Mouse (Mus musculus) forebrain, embryonic 16.5 days (tissue): Measurements from ENCODE around the gene Tenm4. TPM values are rescaled to one million over a fixed set of nuclear protein-coding genes. Genes with fewer than 3 reads are reported as not detected.

Source experiments
- ATAC-seq: fragments of 200-750 bp; cut with Nextera tagmentation; 2 replicates; pipeline ENCODE4 v1.8.0; 2017; ENCODE audit warnings: mild to moderate bottlenecking, moderate library complexity
- H3K27ac ChIP-seq: fragments of 300-500 bp; sonication (generic); 2 replicates; pipeline ENCODE4 v1.5.1; 2014; ENCODE audit warnings: low read length, control low read depth
- H3K27me3 ChIP-seq: fragments of 300-500 bp; sonication (generic); replicated peaks from 2 replicates; pipeline ENCODE4 v1.6.1; 2014; ENCODE audit warnings: low read length; ENCODE audit not compliant: control insufficient read depth, insufficient read depth
- H3K36me3 ChIP-seq: fragments of 300-500 bp; sonication (generic); 2 replicates; pipeline ENCODE4 v1.6.1; 2014; ENCODE audit not compliant: control insufficient read depth, insufficient read depth
- H3K4me1 ChIP-seq: fragments of 300-500 bp; sonication (generic); replicated peaks from 2 replicates; pipeline ENCODE4 v1.6.1; 2014; ENCODE audit warnings: low read length; ENCODE audit not compliant: control insufficient read depth, insufficient read depth
- H3K4me2 ChIP-seq: fragments of 300-500 bp; sonication (generic); 2 replicates; pipeline ENCODE4 v1.6.1; 2014; ENCODE audit warnings: mild to moderate bottlenecking, low read length, control low read depth
- H3K4me3 ChIP-seq: fragments of 300-500 bp; sonication (generic); replicated peaks from 2 replicates; pipeline ENCODE4 v1.5.1; 2014; ENCODE audit warnings: mild to moderate bottlenecking, low read length, control low read depth
- H3K9ac ChIP-seq: fragments of 300-500 bp; sonication (generic); replicated peaks from 2 replicates; pipeline ENCODE4 v1.6.1; 2014; ENCODE audit warnings: low read depth, low read length, control low read depth
- H3K9me3 ChIP-seq: fragments of 300-500 bp; sonication (generic); 2 replicates; pipeline ENCODE4 v1.6.1; 2016; ENCODE audit warnings: low read length; ENCODE audit not compliant: control insufficient read depth
- WGBS: fragments of 180-500 bp; shearing (Covaris S2); extraction: QIAGEN DNeasy Blood & Tissue Kit; methylation state at CpG from one replicate; pipeline ENCODE4 v1.1.7; 2014; 5-methylcytosine and 5-hydroxymethylcytosine counted together
- polyA plus RNA-seq: library from polyadenylated mRNA; unstranded; fragments of >200 nt; fragmentation: Nextera tagmentation; extraction: Ambion mirVana; gene quantifications from 2 replicates; pipeline ENCODE4 v1.2.1, GENCODE M21; 2015

Tenm4 gene
- polyA plus RNA-seq, 1 experiment from 2014 or later: 105 TPM

DNA sequence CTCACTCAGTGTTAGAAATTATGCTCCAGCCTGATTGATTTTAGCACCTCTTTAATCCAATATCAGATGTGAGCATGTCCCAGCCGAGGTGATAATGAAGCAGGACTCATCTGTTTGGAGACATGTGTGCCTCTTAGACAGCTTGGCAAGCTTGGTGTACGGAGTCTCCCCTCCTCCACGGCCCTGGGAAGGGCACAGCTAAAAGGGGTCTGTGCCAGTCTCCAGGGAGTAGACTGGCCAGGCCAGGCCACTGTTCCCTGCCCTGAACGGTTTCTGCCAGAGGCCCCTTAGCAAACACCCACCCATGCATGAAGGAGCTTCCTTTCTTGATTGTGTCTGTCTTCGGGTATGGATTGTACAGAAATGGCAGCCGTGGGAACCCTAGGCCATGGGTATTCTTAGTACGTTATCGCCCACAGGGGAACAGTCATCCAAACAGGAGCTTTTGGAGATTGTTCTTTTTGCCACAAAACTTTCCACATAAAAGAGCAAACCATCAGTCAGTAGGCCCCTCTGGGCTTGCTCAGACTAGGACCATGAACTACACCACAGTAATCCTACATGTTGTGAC is 667.3 kb downstream of the Tenm4 start:
- Histone ChIP-seq H3K9me3 (no peaks in the 10 kb centered on the region), H3K36me3 (no peaks in the 10 kb centered on the region; the same call in 1 of the 2 replicates), H3K27me3 (no peaks in the 10 kb centered on the region), H3K4me3 (no peak overlapping the region), H3K4me1 (peaks cover 21% of the 10 kb centered on the region), H3K27ac (peak overlapping the region; percentile 64), H3K4me2 (no peak overlapping the region), H3K9ac (no peak overlapping the region)
- WGBS: 55% methylated on average over 8 of the region's 8 CpGs
- peak; percentile 85 for ATAC-seq

DNA sequence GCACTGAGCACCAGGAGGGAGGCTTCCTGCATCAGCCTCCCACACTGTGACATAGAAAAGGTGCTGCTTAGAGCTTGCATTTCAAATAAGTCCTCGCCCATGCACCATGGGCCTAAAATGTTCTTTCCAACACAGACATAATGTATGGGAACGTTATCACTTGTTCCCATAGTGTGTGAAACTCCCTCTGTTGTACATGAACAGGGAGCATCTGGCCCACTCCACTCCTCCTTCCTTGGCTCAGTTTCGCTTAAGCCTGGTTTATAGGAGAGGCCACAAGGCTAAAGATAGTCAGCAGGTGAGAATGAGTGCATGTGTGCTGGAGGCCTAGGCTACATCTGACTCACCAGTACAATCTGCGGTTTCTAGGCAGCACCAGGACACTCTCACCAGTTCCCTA is 667.9 kb downstream of the Tenm4 start:
- Histone ChIP-seq H3K4me1 (peaks cover 17% of the 10 kb centered on the region), H3K9me3 (no peaks in the 10 kb centered on the region), H3K27ac (peak overlapping the region; percentile 64), H3K9ac (no peak overlapping the region), H3K4me3 (no peak overlapping the region), H3K36me3 (no peaks in the 10 kb centered on the region; the same call in 1 of the 2 replicates), H3K4me2 (no peak overlapping the region), H3K27me3 (no peaks in the 10 kb centered on the region)
- ATAC-seq: no peak
- 81% methylated on average over 4 of the region's 4 CpGs for WGBS

DNA sequence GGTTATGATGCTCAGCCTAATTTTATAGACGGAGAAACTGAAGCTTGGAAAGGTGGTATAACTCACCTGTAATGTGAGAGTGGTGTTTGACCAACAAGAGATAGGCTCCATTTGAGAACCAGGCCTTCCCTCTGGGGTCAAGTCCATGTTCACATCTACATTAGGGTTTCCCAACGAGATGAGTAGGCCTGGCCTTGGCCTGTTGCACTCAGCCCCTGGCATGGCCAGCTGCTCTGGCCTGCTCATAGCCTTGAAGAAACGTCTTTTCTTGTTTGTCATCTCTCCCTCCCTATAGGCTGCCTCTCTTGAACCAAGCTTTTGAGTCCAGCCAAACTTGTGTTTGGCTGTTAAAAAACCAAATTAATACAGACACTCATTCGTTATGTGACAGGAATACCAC is 668.5 kb downstream of the Tenm4 start:
- peaks cover 13% of the 10 kb centered on the region for H3K4me1 ChIP-seq
- no peak overlapping the region for H3K27ac ChIP-seq
- H3K4me3 ChIP-seq: no peak overlapping the region
- no peaks in the 10 kb centered on the region for H3K27me3 ChIP-seq
- no peak overlapping the region for H3K4me2 ChIP-seq
- H3K36me3 ChIP-seq: no peaks in the 10 kb centered on the region; the same call in 1 of the 2 replicates
- H3K9ac ChIP-seq: no peak overlapping the region
- H3K9me3 ChIP-seq: no peaks in the 10 kb centered on the region
- WGBS: 84% methylated on average over 4 of the region's 4 CpGs
- no peak for ATAC-seq

DNA sequence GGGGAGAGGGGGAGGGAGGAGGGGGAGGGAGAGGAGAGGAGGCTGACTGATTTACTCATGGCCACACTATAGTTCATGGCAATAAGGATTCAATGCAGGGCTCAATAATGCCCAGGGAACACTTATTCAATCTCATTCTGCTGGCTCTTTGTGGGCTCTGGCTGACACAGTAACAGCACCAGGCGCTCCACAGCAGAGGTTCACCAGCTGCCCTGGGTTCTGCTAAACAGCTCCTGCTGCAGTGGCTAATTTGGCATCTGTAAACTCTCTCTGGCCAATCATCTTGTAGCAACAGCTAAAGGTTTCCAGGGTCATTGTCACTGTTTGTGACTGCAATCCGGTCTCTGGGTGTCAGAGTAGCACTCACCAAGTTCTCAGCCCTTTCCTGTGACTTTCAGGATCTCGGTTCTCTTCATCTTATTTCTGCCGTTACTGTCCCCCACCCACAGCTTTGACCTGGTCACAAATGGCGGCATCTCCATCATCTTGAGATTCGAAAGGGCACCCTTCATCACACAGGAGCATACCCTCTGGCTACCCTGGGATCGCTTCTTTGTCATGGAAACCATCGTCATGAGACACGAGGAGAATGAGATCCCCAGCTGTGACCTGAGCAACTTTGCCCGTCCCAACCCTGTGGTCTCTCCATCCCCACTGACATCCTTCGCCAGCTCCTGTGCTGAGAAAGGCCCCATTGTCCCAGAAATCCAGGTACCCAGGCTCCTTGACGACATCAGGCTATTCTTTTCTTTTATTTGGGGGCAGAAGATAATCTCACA is 671.6 kb downstream of the Tenm4 start:
- H3K9ac ChIP-seq: no peak overlapping the region
- H3K36me3 ChIP-seq: no peaks in the 10 kb centered on the region
- no peaks in the 10 kb centered on the region for H3K27me3 ChIP-seq
- no peaks in the 10 kb centered on the region for H3K9me3 ChIP-seq
- 55% methylated on average over 12 of the region's 12 CpGs for WGBS
- no peak overlapping the region for H3K4me2 ChIP-seq
- H3K27ac ChIP-seq: no peak overlapping the region
- no peak overlapping the region for H3K4me3 ChIP-seq
- H3K4me1 ChIP-seq: 0 out of 2 replicates have a peak, but pooled peaks cover 3% of the 10 kb centered on the region
- no peak for ATAC-seq

DNA sequence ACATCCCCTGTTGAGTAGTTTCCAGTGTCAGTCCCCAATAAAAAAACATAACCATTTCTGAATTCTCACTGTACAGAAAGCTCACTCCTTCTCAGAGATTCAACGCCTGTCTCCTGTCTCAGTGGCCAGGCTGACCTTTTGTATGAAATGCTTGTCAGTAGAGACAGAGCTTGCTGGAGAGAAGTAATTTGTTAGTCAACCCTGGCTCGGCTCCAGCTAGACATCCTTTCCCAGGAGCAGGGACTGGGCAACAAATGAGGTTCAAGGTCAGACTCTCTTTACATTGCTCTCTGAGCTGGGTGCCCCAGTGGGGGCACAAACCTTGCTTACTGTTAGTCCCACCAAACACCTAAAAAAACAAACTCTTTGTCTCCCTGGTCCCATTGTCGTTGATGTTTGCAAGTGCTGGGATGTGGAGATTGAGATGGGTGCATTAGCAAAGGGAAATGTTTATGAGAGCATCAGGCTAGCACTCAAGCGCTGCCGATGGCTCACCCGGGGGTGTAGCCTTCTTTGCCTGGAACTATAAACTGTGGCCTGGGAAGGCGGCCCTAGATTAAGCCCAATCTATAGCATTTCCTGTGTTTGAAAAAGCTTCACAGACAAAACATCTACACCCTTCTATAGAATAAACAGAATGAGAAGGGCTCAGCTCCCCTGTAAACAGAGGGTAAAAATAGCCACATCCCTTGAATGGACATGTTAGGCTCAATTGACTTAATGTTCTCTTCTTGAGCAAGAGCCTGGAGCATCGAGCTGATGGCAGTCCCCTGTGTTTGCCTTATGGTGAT is 673.3 kb downstream of the Tenm4 start:
- whole genome bisulfite sequencing: 78% methylated on average over 8 of the region's 8 CpGs
- Histone ChIP-seq H3K27me3 (no peaks in the 10 kb centered on the region), H3K4me2 (no peak overlapping the region), H3K9me3 (no peaks in the 10 kb centered on the region), H3K36me3 (no peaks in the 10 kb centered on the region), H3K4me1 (0 out of 2 replicates have a peak, but pooled peaks cover 3% of the 10 kb centered on the region), H3K4me3 (no peak overlapping the region), H3K9ac (no peak overlapping the region), H3K27ac (no peak overlapping the region)
- ATAC-seq: no peak

DNA sequence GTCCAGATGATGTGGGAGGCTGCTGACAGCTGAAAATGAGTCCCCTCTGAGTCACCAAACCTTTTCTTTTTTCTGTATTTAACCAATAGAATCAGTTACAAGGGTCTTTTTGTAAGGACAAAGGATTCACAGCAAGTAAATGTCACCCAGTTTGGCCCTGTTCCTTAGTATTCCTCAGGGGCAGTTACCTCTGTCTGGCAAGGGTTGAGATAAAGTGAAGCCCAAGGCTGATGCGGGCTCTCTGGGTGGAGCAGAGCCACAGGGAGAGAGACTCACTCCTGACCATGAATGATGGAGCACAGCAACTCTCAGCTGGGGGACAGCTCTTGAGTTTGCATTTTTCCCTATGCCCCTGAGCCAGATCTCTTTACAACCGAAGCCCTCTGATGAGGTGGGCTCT is 681.7 kb downstream of the Tenm4 start:
- no peak for ATAC-seq
- Histone ChIP-seq H3K9me3 (no peaks in the 10 kb centered on the region), H3K36me3 (peaks cover 10% of the 10 kb centered on the region), H3K9ac (no peak overlapping the region), H3K4me1 (no peaks in the 10 kb centered on the region), H3K4me2 (no peak overlapping the region), H3K4me3 (no peak overlapping the region), H3K27ac (no peak overlapping the region), H3K27me3 (no peaks in the 10 kb centered on the region)
- 80% methylated on average over 2 of the region's 2 CpGs for WGBS

DNA sequence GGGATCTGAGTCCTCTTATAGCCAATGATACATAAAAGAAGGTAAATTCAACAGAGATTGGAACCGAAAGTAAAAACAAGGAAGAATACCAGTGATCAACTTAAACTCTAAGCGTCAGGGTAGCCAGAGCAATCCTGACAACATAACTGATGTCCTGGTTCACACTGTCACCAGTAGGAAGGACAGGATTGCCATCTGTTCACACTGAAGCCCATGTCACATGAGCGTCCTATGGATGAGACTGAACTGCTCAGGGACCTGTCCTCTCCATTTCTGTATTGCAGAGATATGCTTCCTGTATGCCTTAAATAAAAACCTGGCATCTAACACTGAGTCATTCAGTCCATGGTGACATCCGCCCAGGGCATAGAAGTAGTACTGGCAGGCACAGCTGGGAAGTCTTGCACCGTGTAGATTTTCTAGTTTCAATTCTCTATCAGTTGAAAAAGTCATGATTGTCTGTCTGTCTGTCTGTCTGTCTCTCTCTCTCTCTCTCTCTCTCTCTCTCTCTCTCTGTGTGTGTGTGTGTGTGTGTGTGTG is 684.9 kb downstream of the Tenm4 start:
- Histone ChIP-seq H3K27me3 (no peaks in the 10 kb centered on the region), H3K4me2 (no peak overlapping the region), H3K9me3 (no peaks in the 10 kb centered on the region), H3K36me3 (peaks cover 6% of the 10 kb centered on the region; the same call in 1 of the 2 replicates), H3K4me3 (no peak overlapping the region), H3K9ac (no peak overlapping the region), H3K4me1 (no peaks in the 10 kb centered on the region; the same call in 1 of the 2 replicates), H3K27ac (no peak overlapping the region)
- 86% methylated on average over 5 of the region's 5 CpGs for WGBS
- no peak for ATAC-seq

DNA sequence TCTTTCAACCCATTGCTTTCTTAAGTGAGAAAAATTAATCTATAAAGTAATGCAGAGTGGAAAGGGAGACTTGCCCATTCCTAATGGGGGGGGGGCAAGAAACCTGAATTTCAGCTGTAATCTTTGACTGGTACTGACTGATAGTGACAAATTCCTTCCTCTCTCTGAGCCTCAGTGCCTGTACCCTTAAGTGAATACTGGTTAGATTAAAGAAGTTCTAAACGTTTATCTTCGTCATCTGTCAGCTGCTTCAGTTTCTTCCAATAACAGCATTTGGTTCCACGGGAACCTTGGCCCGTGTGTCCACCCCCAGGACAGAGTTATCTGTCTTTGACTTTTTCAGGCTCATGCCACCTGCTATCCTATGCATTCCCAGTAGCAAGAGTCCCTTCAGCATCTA is 685.5 kb downstream of the Tenm4 start:
- Histone ChIP-seq H3K27me3 (no peaks in the 10 kb centered on the region), H3K4me3 (no peak overlapping the region), H3K9me3 (no peaks in the 10 kb centered on the region), H3K36me3 (peaks cover 6% of the 10 kb centered on the region; the same call in 1 of the 2 replicates), H3K4me1 (no peaks in the 10 kb centered on the region; the same call in 1 of the 2 replicates), H3K4me2 (no peak overlapping the region), H3K27ac (no peak overlapping the region), H3K9ac (no peak overlapping the region)
- 88% methylated on average over 4 of the region's 4 CpGs for WGBS
- ATAC-seq: no peak

DNA sequence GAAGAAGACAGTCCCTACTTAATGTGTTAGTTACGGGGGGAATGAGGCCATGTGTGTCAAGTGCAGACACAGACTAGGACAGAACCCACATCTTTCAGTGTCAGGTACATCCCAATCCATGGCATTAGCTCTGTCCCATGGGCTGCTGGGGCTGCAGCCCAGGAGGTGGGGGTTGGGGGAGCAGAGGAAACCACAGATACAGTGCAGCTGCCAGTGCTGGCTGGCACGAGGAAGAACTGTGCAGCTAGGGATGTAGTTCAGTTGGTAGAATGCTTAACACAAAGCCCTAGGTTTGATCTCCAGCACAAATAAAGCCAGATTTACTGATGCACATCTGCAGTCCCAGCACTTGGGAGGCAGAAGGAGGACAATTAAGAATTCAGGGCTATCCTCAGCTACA is 688.0 kb downstream of the Tenm4 start:
- H3K9ac ChIP-seq: no peak overlapping the region
- 79% methylated on average over 2 of the region's 2 CpGs for WGBS
- no peak overlapping the region for H3K4me2 ChIP-seq
- ATAC-seq: no peak
- no peaks in the 10 kb centered on the region for H3K9me3 ChIP-seq
- H3K36me3 ChIP-seq: no peaks in the 10 kb centered on the region
- no peaks in the 10 kb centered on the region for H3K27me3 ChIP-seq
- no peak overlapping the region for H3K4me3 ChIP-seq
- H3K27ac ChIP-seq: no peak overlapping the region
- H3K4me1 ChIP-seq: no peaks in the 10 kb centered on the region; the same call in 1 of the 2 replicates
